Mouse (Mus musculus) hindbrain, embryonic 11.5 days (tissue): ENCODE data around the gene Ddr1. TPM values are rescaled to one million over a fixed set of nuclear protein-coding genes. Genes with fewer than 3 reads are reported as not detected.
A peak's percentile ranks its signal among the peaks of the same experiment; 100 is the strongest.

Experiments
- ATAC-seq: fragments of 200-750 bp; cut with Nextera tagmentation; 2 replicates; pipeline ENCODE4 v1.8.0; 2017; ENCODE audit warnings: mild to moderate bottlenecking, moderate TSS enrichment, moderate library complexity; ENCODE audit not compliant: low FRiP score
- DNase-seq: peaks from one replicate; pipeline ENCODE4 v3.0.0-alpha.2; 2015; ENCODE audit warnings: low spot score
- H3K27ac ChIP-seq: fragments of 300-500 bp; sonication (generic); 2 replicates; pipeline ENCODE4 v1.5.1; 2014; ENCODE audit warnings: mild to moderate bottlenecking, low read depth, low read length
- H3K27me3 ChIP-seq: fragments of 300-500 bp; sonication (generic); 2 replicates; pipeline ENCODE4 v1.6.1; 2014; ENCODE audit warnings: mild to moderate bottlenecking, low read length, moderate library complexity, mixed read lengths; ENCODE audit not compliant: control insufficient read depth, insufficient read depth
- H3K36me3 ChIP-seq: fragments of 300-500 bp; sonication (generic); 2 replicates; pipeline ENCODE4 v1.6.1; 2014; ENCODE audit warnings: mild to moderate bottlenecking, low read length, moderate library complexity, mixed read lengths; ENCODE audit not compliant: control insufficient read depth, insufficient read depth
- H3K4me1 ChIP-seq: fragments of 300-500 bp; sonication (generic); replicated peaks from 2 replicates; pipeline ENCODE4 v1.6.1; 2014; ENCODE audit warnings: low read length, mixed read lengths; ENCODE audit not compliant: control insufficient read depth, insufficient read depth
- H3K4me2 ChIP-seq: fragments of 300-500 bp; sonication (generic); replicated peaks from 2 replicates; pipeline ENCODE4 v1.6.1; 2014; ENCODE audit warnings: mild to moderate bottlenecking, low read depth, low read length
- H3K4me3 ChIP-seq: fragments of 300-500 bp; sonication (generic); 2 replicates; pipeline ENCODE4 v1.5.1; 2014; ENCODE audit warnings: low read depth, low read length
- H3K9ac ChIP-seq: fragments of 300-500 bp; sonication (generic); 2 replicates; pipeline ENCODE4 v1.6.1; 2014; ENCODE audit warnings: low read depth, low read length
- H3K9me3 ChIP-seq: fragments of 300-500 bp; sonication (generic); 2 replicates; pipeline ENCODE4 v1.6.1; 2016; ENCODE audit warnings: low read length; ENCODE audit not compliant: control insufficient read depth
- WGBS: fragments of 180-500 bp; shearing (Covaris S2); extraction: QIAGEN DNeasy Blood & Tissue Kit; methylation state at CpG from one replicate; pipeline ENCODE4 v1.1.7; 2014; 5-methylcytosine and 5-hydroxymethylcytosine counted together
- polyA plus RNA-seq: library from polyadenylated mRNA; unstranded; fragments of >200 nt; fragmentation: Nextera tagmentation; extraction: Ambion mirVana; gene quantifications from 2 replicates; pipeline ENCODE4 v1.2.1, GENCODE M21; 2014

Ddr1 gene
- polyA plus RNA-seq = 69.9 and 78.8 TPM in 2 replicates

DNA sequence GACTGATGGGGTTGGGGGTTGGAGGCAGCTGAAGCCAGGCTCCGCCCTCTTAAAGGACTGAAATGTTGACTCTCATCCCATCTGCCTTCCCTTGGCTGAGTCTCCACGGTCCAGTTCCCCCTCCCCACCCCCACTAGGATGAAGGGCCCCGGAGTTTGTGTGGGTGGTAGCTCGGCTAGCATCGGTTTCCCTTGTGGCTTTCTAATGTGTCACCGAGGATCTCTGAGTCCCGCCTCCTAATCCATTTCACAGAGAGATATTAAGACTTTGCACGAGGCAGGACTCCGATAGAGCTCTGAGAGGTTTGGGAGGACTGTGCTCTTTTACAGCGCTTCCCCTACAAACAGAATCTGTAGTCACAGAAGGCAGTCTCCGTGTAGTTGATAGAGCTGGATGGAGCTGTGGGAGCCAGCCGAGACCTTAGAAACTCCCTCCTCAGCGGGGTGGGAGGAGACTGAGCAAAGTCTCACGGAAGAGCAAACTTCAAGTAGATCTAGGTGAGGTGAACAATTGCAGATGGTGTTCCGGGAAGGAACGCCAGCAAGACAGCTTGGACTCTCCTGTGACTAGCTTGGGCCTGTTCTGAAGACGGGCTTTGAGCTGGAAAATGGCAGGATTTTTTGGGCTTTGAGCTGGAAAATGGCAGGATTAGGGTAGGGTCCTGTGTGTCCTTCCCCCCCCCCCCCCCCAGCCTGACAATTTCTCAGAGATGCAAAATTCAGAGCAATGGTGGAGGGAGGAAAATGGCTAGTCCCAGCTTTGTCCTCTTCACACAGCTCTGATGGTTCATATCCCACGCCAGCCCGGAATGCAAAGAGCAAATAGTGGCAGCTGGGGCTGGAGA, at the start of gene Ddr1:
TSS of gene Ddr1 (minus strand) at position 1 of the 844 bp plus-strand sequence.
- DNase-seq = peak; percentile 90
- H3K9ac ChIP-seq = peak within 1 kb of the TSS; percentile 89
- no peaks in the 10 kb centered on the region for H3K27me3 ChIP-seq
- no peaks in the 10 kb centered on the region for H3K9me3 ChIP-seq
- H3K4me3 ChIP-seq = peak within 1 kb of the TSS; percentile 93
- WGBS = 3% methylated on average over 19 of the region's 19 CpGs
- H3K4me1 ChIP-seq = peaks cover 2% of the 10 kb centered on the region; the same call in 1 of the 2 replicates
- peak within 1 kb of the TSS; percentile 100 for H3K27ac ChIP-seq
- peak within 1 kb of the TSS; percentile 54 for H3K4me2 ChIP-seq
- H3K36me3 ChIP-seq = no peaks in the 10 kb centered on the region
- peak; percentile 83 for ATAC-seq

DNA sequence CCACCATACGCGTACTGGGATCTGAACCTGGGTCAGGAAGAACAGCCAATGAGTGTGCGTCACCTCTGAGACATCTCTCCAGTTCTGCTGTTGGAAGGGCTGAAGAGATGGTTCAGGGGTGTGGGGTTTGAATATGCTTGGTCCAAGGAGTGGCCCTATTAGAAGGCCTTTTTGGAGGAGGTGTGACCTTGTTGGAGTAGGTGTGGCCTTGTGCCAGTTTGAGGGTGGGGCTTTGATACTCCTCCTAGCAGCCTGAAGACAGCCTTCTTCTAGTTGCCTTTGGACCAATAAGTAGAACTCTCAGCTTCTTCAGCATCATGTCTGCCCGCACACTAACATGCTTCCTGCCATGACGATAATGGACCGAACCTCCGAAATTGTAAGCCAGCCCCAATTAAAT, 49.2 kb upstream of the Ddr1 start:
- Histone ChIP-seq H3K4me2 (no peak overlapping the region), H3K4me3 (no peak overlapping the region), H3K4me1 (no peaks in the 10 kb centered on the region), H3K36me3 (no peaks in the 10 kb centered on the region), H3K9me3 (no peaks in the 10 kb centered on the region), H3K27me3 (no peaks in the 10 kb centered on the region), H3K27ac (no peak overlapping the region), H3K9ac (no peak overlapping the region)
- ATAC-seq (no peak), DNase-seq (no peak)
- 95% methylated on average over 7 of the region's 7 CpGs for WGBS

DNA sequence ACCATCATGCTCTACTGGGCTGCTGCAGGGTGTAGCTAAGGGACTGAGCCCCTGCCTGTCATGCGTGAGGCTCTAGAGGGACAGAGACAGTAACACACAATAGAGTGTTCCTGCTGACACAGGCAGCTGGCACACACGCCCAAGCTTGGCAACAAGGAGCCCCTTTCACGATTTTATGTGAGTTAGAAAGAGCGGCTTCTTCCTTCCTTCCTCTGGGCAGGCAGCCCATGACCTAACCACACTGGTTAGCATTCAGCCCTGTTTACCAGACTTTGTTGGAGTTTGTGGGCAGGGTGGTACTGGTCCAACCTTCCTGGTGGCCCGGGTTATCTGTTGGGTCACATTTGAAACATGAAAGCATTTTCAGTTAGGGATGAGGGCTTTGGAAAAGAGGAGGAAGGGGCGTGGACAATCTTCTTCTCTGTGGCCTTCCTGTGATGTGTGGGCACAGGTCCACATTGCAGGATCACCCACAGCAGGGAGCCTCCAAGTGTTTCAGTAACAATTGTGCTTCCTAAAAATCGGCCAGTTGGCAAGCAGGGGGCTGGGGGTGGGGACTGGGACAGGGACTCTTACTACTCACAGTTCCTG, 47.9 kb upstream of the Ddr1 start:
- ATAC-seq = no peak
- no peaks in the 10 kb centered on the region for H3K27me3 ChIP-seq
- H3K4me3 ChIP-seq = no peak overlapping the region
- H3K36me3 ChIP-seq = no peaks in the 10 kb centered on the region
- WGBS = 66% methylated on average over 7 of the region's 7 CpGs
- H3K9ac ChIP-seq = no peak overlapping the region
- H3K27ac ChIP-seq = no peak overlapping the region
- H3K9me3 ChIP-seq = no peaks in the 10 kb centered on the region
- no peak overlapping the region for H3K4me2 ChIP-seq
- DNase-seq = no peak
- H3K4me1 ChIP-seq = no peaks in the 10 kb centered on the region

DNA sequence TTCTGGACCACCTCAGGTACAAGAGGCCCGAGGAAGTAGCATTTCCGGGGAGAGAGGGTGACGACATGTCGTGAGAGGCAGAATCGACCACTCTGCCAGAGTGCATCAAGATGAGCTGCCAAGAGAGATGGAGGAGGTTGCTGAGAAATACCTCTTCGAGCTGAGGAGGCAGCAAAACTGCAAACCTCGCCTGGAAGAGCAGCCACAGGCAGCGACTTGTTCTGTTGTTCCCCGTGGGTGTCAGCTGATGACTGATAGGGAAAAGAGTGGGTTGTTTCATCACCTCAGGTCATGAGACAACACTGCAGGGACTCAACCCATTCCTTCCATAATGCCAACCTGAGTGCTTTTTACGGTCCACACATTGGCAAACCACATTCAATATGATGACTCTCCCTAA, 45.3 kb upstream of the Ddr1 start:
- H3K27ac ChIP-seq = no peak overlapping the region
- no peak overlapping the region for H3K9ac ChIP-seq
- H3K36me3 ChIP-seq = no peaks in the 10 kb centered on the region
- ATAC-seq (no peak), DNase-seq (no peak)
- no peak overlapping the region for H3K4me3 ChIP-seq
- no peak overlapping the region for H3K4me2 ChIP-seq
- no peaks in the 10 kb centered on the region for H3K9me3 ChIP-seq
- whole genome bisulfite sequencing = 79% methylated on average over 10 of the region's 10 CpGs
- H3K4me1 ChIP-seq = no peaks in the 10 kb centered on the region
- H3K27me3 ChIP-seq = no peaks in the 10 kb centered on the region

DNA sequence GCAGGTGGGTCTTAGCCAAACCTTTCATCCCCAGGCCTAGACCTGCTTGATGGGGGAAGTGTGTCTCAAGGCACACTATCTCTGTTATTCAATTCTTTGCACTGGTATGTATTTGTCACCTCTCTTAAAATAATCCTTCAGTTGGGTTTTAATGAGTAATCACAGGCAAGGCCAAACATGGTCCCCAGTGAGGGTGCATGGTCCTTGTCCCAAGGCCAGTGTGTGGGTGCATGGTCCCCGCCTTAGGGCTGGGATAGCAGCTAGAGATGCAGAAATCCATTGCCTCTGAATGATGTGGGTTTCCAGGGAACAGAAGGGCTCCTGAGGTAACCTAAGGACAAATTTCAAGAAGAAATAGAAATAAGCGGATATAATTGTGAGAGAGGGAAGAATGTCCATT, 39.9 kb upstream of the Ddr1 start:
- ATAC-seq (no peak), DNase-seq (no peak)
- Histone ChIP-seq H3K4me3 (no peak overlapping the region), H3K9ac (no peak overlapping the region), H3K4me1 (no peaks in the 10 kb centered on the region), H3K27me3 (no peaks in the 10 kb centered on the region), H3K4me2 (no peak overlapping the region), H3K36me3 (no peaks in the 10 kb centered on the region), H3K27ac (no peak overlapping the region), H3K9me3 (no peaks in the 10 kb centered on the region)
- WGBS = 93% methylated on average over 2 of the region's 2 CpGs

DNA sequence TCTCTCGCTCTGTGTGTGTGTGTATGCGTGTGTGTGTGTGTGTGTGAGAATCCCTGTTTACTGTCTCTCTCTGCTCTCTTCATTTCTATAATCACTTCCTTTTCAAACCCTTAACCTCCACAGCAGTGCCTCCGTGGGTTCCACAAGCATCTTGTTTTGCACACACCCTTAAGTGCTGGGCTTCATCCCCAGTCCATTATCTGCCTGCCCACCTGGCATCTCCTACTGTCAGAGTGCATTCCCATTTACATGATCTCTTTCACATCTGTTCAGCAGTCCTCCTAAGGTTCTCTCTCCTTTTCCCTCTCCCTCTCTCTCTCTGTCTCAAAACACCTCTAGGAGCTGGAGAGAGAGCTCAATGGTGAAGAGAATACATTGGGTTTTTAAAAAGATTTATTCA, 38.5 kb upstream of the Ddr1 start:
- no peaks in the 10 kb centered on the region for H3K4me1 ChIP-seq
- no peaks in the 10 kb centered on the region for H3K9me3 ChIP-seq
- no peak for ATAC-seq
- no peak overlapping the region for H3K4me3 ChIP-seq
- WGBS = 74% methylated on average over 3 of the region's 3 CpGs
- no peak overlapping the region for H3K27ac ChIP-seq
- no peak overlapping the region for H3K9ac ChIP-seq
- no peaks in the 10 kb centered on the region for H3K27me3 ChIP-seq
- H3K36me3 ChIP-seq = no peaks in the 10 kb centered on the region
- no peak for DNase-seq
- H3K4me2 ChIP-seq = no peak overlapping the region

DNA sequence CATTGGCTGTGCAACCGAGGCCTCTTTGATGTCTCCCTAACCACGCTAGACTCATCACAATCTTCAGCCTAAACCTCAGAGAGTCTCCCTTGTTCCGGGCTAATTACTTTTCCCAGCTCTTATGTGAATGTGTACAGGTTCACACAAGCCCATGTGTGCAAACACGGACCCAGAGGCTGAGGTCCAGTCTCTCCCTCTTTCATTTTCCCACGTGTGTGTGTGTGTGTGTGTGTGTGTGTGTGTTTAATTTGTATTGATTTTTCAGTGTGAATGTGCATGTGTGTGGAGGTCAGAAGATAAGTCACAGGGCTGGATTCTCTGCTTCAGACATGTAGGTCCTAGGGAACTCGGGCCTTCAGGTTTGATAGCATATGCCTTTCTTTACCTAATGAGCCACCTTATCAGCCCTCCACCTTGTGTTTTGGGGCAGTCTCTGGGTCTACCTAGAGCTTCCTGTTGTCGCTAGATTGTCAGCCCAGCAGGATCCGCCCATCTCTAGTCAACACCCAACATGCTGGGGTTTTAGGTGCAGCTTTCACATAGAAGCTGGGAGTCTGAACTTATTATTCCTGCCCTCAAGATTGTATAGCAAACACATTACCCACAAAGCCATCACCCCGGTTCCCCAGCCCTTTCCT, 37.3 kb upstream of the Ddr1 start:
- Histone ChIP-seq H3K4me2 (no peak overlapping the region), H3K9ac (no peak overlapping the region), H3K4me3 (no peak overlapping the region), H3K27ac (no peak overlapping the region), H3K4me1 (no peaks in the 10 kb centered on the region), H3K36me3 (no peaks in the 10 kb centered on the region), H3K27me3 (no peaks in the 10 kb centered on the region), H3K9me3 (no peaks in the 10 kb centered on the region)
- ATAC-seq (no peak), DNase-seq (no peak)
- 84% methylated on average over 9 of the region's 9 CpGs for WGBS

DNA sequence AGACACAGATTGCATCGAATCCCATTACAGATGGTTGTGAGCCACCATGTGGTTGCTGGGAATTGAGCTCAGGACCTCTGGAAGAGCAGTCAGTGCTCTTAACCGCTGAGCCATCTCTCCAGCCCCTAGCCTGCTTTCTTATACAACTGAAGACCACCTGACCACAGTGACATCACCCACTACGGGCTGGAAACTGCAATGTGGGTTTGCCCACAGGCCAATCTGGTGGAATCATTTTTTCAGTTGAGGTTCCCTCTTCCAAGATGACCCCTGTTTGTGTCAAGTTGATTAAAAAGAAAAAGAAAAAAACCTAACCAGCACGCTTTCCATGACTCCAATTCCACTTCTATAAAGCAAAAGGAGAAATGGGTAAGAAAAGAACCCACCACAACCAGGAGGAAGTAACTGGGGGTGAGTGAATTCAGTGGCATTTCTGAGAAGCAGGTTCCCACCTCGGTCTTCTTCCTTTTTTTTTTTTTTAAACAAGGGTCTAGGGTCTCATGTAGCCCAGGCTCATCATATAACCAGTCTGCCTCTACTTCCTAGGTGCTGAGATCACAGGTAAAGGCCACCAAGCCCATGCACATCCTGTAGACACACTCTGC, 36.0 kb upstream of the Ddr1 start:
- H3K4me1 ChIP-seq = no peaks in the 10 kb centered on the region
- H3K27me3 ChIP-seq = no peaks in the 10 kb centered on the region
- H3K9ac ChIP-seq = no peak overlapping the region
- no peak overlapping the region for H3K27ac ChIP-seq
- no peaks in the 10 kb centered on the region for H3K9me3 ChIP-seq
- DNase-seq (no peak), ATAC-seq (no peak)
- H3K4me2 ChIP-seq = no peak overlapping the region
- 77% methylated on average over 5 of the region's 5 CpGs for WGBS
- H3K36me3 ChIP-seq = no peaks in the 10 kb centered on the region
- H3K4me3 ChIP-seq = no peak overlapping the region
